8 mouse cellular contexts compared by ENCODE assay signal in genomic region chr3:88621537-88622112, GRCm38 (mm10). TPM values are rescaled to one million over a fixed set of nuclear protein-coding genes. Genes with fewer than 3 reads are reported as not detected.
DNase-seq lines count a peak whose midpoint lies in the region; ATAC-seq and TF ChIP-seq lines count a peak whose summit lies in the region.

No protein-coding gene starts in this region.

- DNase-seq in A20 (ENCODE audit: low read depth, low spot score) = peak; percentile 73
- peak; percentile 64 for DNase-seq in MN1 (ENCODE audit: low spot score)
- DNase-seq in embryonic facial prominence, embryonic 14.5 days (ENCODE audit: low spot score) = peak; percentile 82
- peak; percentile 85 for DNase-seq in kidney, postnatal 14 days
- DNase-seq in thymus, adult 2 months = peak; percentile 59
- DNase-seq in frontal cortex, postnatal 14 days (ENCODE audit: low spot score in 2 of 2) = no peak

- no peak for TF ChIP-seq CTCF in thymus, adult 2 months (IDR thresholded peaks at IDR 0.05; ENCODE audit: borderline replicate concordance, control insufficient read depth, extremely low read depth, insufficient read depth, low read length, poor library complexity)

- no peaks in the 10 kb centered on the region for H3K27me3 ChIP-seq in embryonic facial prominence, embryonic 14.5 days (replicated peaks; ENCODE audit: control insufficient read depth, insufficient read depth, low read length)
- H3K27me3 ChIP-seq in heart, embryonic 16.5 days (ENCODE audit: control insufficient read depth, insufficient read depth, low read length) = no peaks in the 10 kb centered on the region
- no peaks in the 10 kb centered on the region for H3K27me3 ChIP-seq in thymus, adult 2 months (ENCODE audit: control insufficient read depth, insufficient read depth, low read length)

- peak overlapping the region; percentile 87 for H3K9ac ChIP-seq in embryonic facial prominence, embryonic 14.5 days (ENCODE audit: low read depth, low read length)
- H3K9ac ChIP-seq in heart, embryonic 16.5 days (ENCODE audit: low read length) = peak overlapping the region; percentile 98

- TF ChIP-seq POLR2A in thymus, adult 2 months (IDR thresholded peaks at IDR 0.05; ENCODE audit: control insufficient read depth, extremely low read depth, insufficient read depth, low read length, poor library complexity) = no peak

- peaks cover 5% of the 10 kb centered on the region; the same call in 1 of the 2 replicates for H3K36me3 ChIP-seq in embryonic facial prominence, embryonic 14.5 days (ENCODE audit: control insufficient read depth, insufficient read depth, low read length)
- H3K36me3 ChIP-seq in heart, embryonic 16.5 days (ENCODE audit: control insufficient read depth, insufficient read depth) = no peaks in the 10 kb centered on the region
- H3K36me3 ChIP-seq in macrophage (ENCODE audit: inconsistent target) = peaks cover 7% of the 10 kb centered on the region; the same call in 1 of the 2 replicates
- H3K36me3 ChIP-seq in thymus, adult 2 months (ENCODE audit: control insufficient read depth, insufficient read depth, low read length) = no peaks in the 10 kb centered on the region

- peak overlapping the region; percentile 93 for H3K27ac ChIP-seq in embryonic facial prominence, embryonic 14.5 days (replicated peaks; ENCODE audit: low read depth, low read length)
- peak overlapping the region; percentile 98 for H3K27ac ChIP-seq in heart, embryonic 16.5 days (ENCODE audit: low read length)
- H3K27ac ChIP-seq in macrophage = peak overlapping the region; percentile 89
- peak overlapping the region; percentile 88 for H3K27ac ChIP-seq in thymus, adult 2 months (ENCODE audit: control insufficient read depth, insufficient read depth, low read length)

- H3K4me2 ChIP-seq in embryonic facial prominence, embryonic 14.5 days (ENCODE audit: low read depth, low read length) = peak overlapping the region; percentile 82
- peak overlapping the region; percentile 96 for H3K4me2 ChIP-seq in heart, embryonic 16.5 days (ENCODE audit: low read depth, low read length)

- peak overlapping the region; percentile 59 for H3K4me3 ChIP-seq in embryonic facial prominence, embryonic 14.5 days (ENCODE audit: low read depth, low read length)
- H3K4me3 ChIP-seq in heart, embryonic 16.5 days (ENCODE audit: low read length) = peak overlapping the region; percentile 91
- H3K4me3 ChIP-seq in macrophage (ENCODE audit: inconsistent target) = peak overlapping the region; percentile 84
- H3K4me3 ChIP-seq in thymus, adult 2 months (ENCODE audit: control insufficient read depth, insufficient read depth, low read length) = peak overlapping the region; percentile 85

- H3K4me1 ChIP-seq in embryonic facial prominence, embryonic 14.5 days (ENCODE audit: control insufficient read depth, insufficient read depth, low read length) = peaks cover 23% of the 10 kb centered on the region
- H3K4me1 ChIP-seq in heart, embryonic 16.5 days (ENCODE audit: control insufficient read depth, insufficient read depth, low read length) = peaks cover 62% of the 10 kb centered on the region
- H3K4me1 ChIP-seq in thymus, adult 2 months (replicated peaks; ENCODE audit: control insufficient read depth, insufficient read depth, low read length) = peaks cover 38% of the 10 kb centered on the region

- no peaks in the 10 kb centered on the region for H3K9me3 ChIP-seq in embryonic facial prominence, embryonic 14.5 days (ENCODE audit: control insufficient read depth, low read length)
- no peaks in the 10 kb centered on the region for H3K9me3 ChIP-seq in heart, embryonic 16.5 days (replicated peaks; ENCODE audit: control insufficient read depth, low read length)

- peak; percentile 10; the same call in 1 of the 2 replicates for ATAC-seq in embryonic facial prominence, embryonic 14.5 days (ENCODE audit: low read depth)
- peak; percentile 20 for ATAC-seq in heart, embryonic 16.5 days (replicated peaks; ENCODE audit: extremely low read depth, insufficient read depth, low FRiP score)

- under 1% methylated on average over 36 of the region's 36 CpGs for WGBS in embryonic facial prominence, embryonic 14.5 days
- WGBS in heart, embryonic 16.5 days = under 1% methylated on average over 36 of the region's 36 CpGs
- 2% methylated on average over 36 of the region's 36 CpGs for WGBS in macrophage (ENCODE audit: missing documents)
- WGBS in thymus, adult 2 months = under 1% methylated on average over 36 of the region's 36 CpGs

- H3K79me2 ChIP-seq in macrophage (ENCODE audit: inconsistent target) = peaks cover 62% of the 10 kb centered on the region

RNA-seq across cellular contexts. Expression of gene Arhgef2, which starts 15.9 kb away (rescaled TPM):
- 88.0 and 88.7 TPM in 2 replicates for polyA plus RNA-seq in embryonic facial prominence, embryonic 14.5 days (2014; fragmentation: Nextera tagmentation; extraction: Ambion mirVana)
- 76.7 and 85.5 TPM in 2 replicates for polyA plus RNA-seq in heart, embryonic 16.5 days (2015; fragmentation: Nextera tagmentation; extraction: Ambion mirVana)
- 100 to 1,000 TPM; 401 to 771 (median 585) TPM for total RNA-seq in macrophage (2018; cell fraction: chromatin; rRNA removed)
- 100 to 1,000 TPM; 114 to 210 (median 154) TPM for total RNA-seq in macrophage (2018; cell fraction: cytosol; rRNA removed)
- total RNA-seq in macrophage (2018; cell fraction: nucleus; rRNA removed) = 100 to 1,000 TPM; 216 to 483 (median 324) TPM
- polyA plus RNA-seq in macrophage (2018) = 83.0 to 111 TPM (median 86.2 TPM) in 3 replicates
- 164 and 192 TPM in 2 replicates for polyA plus RNA-seq in thymus, adult 2 months (2012; rRNA removed)

RNA-seq across cellular contexts. Expression of gene Rxfp4, which starts 31.3 kb away (rescaled TPM):
- polyA plus RNA-seq in embryonic facial prominence, embryonic 14.5 days (2014; fragmentation: Nextera tagmentation; extraction: Ambion mirVana) = 0.18 TPM in 1 of 2 replicates, not detected in the other
- polyA plus RNA-seq in heart, embryonic 16.5 days (2015; fragmentation: Nextera tagmentation; extraction: Ambion mirVana) = not detected in 2 replicates
- not detected for total RNA-seq in macrophage (2018; cell fraction: chromatin; rRNA removed)
- total RNA-seq in macrophage (2018; cell fraction: cytosol; rRNA removed) = not detected
- not detected for total RNA-seq in macrophage (2018; cell fraction: nucleus; rRNA removed)
- polyA plus RNA-seq in macrophage (2018) = not detected in 3 replicates
- not detected in 2 replicates for polyA plus RNA-seq in thymus, adult 2 months (2012; rRNA removed)

RNA-seq across cellular contexts. Expression of gene Ssr2, which starts 45.9 kb away (rescaled TPM):
- polyA plus RNA-seq in embryonic facial prominence, embryonic 14.5 days (2014; fragmentation: Nextera tagmentation; extraction: Ambion mirVana) = 289 and 337 TPM in 2 replicates
- polyA plus RNA-seq in heart, embryonic 16.5 days (2015; fragmentation: Nextera tagmentation; extraction: Ambion mirVana) = 136 and 161 TPM in 2 replicates
- 10 to 100 TPM in 24 of 26 experiments, 1 to 10 TPM in 2; 6.9 to 42.1 (median 15.7) TPM for total RNA-seq in macrophage (2018; cell fraction: chromatin; rRNA removed)
- total RNA-seq in macrophage (2018; cell fraction: cytosol; rRNA removed) = 100 to 1,000 TPM in 20 of 26 experiments, 10 to 100 TPM in 6; 79.8 to 136 (median 115) TPM
- 100 to 1,000 TPM in 1 of 26 experiments, 10 to 100 TPM in 25; 23.5 to 102 (median 68.8) TPM for total RNA-seq in macrophage (2018; cell fraction: nucleus; rRNA removed)
- polyA plus RNA-seq in macrophage (2018) = 108 to 122 TPM (median 113 TPM) in 3 replicates
- 196 and 206 TPM in 2 replicates for polyA plus RNA-seq in thymus, adult 2 months (2012; rRNA removed)

Comparison
In these comparisons a context has a peak if more than half of its experiments do, and no peak if none do; other contexts are left out.
1. DNase-seq: peak in A20 (single experiment), MN1 (single experiment), embryonic facial prominence, embryonic 14.5 days (single experiment), kidney, postnatal 14 days (single experiment) and thymus, adult 2 months (single experiment); none in frontal cortex, postnatal 14 days (0 of 2).
2. Peak in every context shown above with its lines, with median percentiles within 50 percentile points of each other: H3K27ac ChIP-seq and H3K4me3 ChIP-seq.